Mouse (Mus musculus) embryonic facial prominence, embryonic 12.5 days (tissue): ENCODE results near the gene Slc43a1. TPM values are rescaled to one million over a fixed set of nuclear protein-coding genes. Genes with fewer than 3 reads are reported as not detected.
A peak's percentile ranks its signal among the peaks of the same experiment; 100 is the strongest.
"Not testable (repeated sequence)": the region's sequence is repeated elsewhere in the genome, so short reads cannot be mapped to it uniquely, and the experiment has no call there.

ENCODE experiments used
- ATAC-seq: fragments of 200-750 bp; cut with Nextera tagmentation; 2 replicates; pipeline ENCODE4 v1.8.0; 2017; ENCODE audit not compliant: insufficient number of reproducible peaks, insufficient read depth, low FRiP score, low TSS enrichment
- H3K27ac ChIP-seq: fragments of 300-500 bp; sonication (generic); 2 replicates; pipeline ENCODE4 v1.5.1; 2016; ENCODE audit warnings: mild to moderate bottlenecking
- H3K27me3 ChIP-seq: fragments of 300-500 bp; sonication (generic); 2 replicates; pipeline ENCODE4 v1.6.1; 2016; ENCODE audit warnings: mild to moderate bottlenecking, moderate library complexity
- H3K36me3 ChIP-seq: fragments of 300-500 bp; sonication (generic); 2 replicates; pipeline ENCODE4 v1.6.1; 2016; ENCODE audit warnings: mild to moderate bottlenecking
- H3K4me1 ChIP-seq: fragments of 300-500 bp; sonication (generic); 2 replicates; pipeline ENCODE4 v1.6.1; 2016
- H3K4me2 ChIP-seq: fragments of 300-500 bp; sonication (generic); replicated peaks from 2 replicates; pipeline ENCODE4 v1.6.1; 2016; ENCODE audit warnings: mild to moderate bottlenecking, moderate library complexity
- H3K4me3 ChIP-seq: fragments of 300-500 bp; sonication (generic); 2 replicates; pipeline ENCODE4 v1.5.1; 2016; ENCODE audit warnings: mild to moderate bottlenecking
- H3K9ac ChIP-seq: fragments of 300-500 bp; sonication (generic); 2 replicates; pipeline ENCODE4 v1.6.1; 2016; ENCODE audit warnings: mild to moderate bottlenecking, moderate library complexity
- H3K9me3 ChIP-seq: fragments of 300-500 bp; sonication (generic); 2 replicates; pipeline ENCODE4 v1.6.1; 2016; ENCODE audit warnings: mild to moderate bottlenecking, moderate library complexity
- WGBS: fragments of 180-500 bp; shearing (Covaris S2); methylation state at CpG from one replicate; pipeline ENCODE4 v1.1.7; 2016; 5-methylcytosine and 5-hydroxymethylcytosine counted together
- polyA plus RNA-seq: library from polyadenylated mRNA; unstranded; fragments of >200 nt; fragmentation: Nextera tagmentation; extraction: Ambion mirVana; gene quantifications from 2 replicates; pipeline ENCODE4 v1.2.1, GENCODE M21; 2016

Slc43a1 gene
- polyA plus RNA-seq, 1 experiment from 2014 or later, result 19.0 TPM

- H3K4me3 ChIP-seq, result peak overlapping the region; percentile 63
- H3K4me1 ChIP-seq, result peaks cover 42% of the 10 kb centered on the region
- no peak overlapping the region for H3K27ac ChIP-seq
- WGBS, result 0% methylated on average over 33 of the region's 39 CpGs
- peaks cover 83% of the 10 kb centered on the region for H3K27me3 ChIP-seq
- H3K9me3 ChIP-seq, result no peaks in the 10 kb centered on the region
- H3K4me2 ChIP-seq, result peak overlapping the region; percentile 81
- no peaks in the 10 kb centered on the region for H3K36me3 ChIP-seq
- H3K9ac ChIP-seq, result peak overlapping the region; percentile 16
- ATAC-seq, result 0 out of 2 replicates have a peak, but pooled peaks have one; percentile 3
These were observed 48.2 kb downstream of the Slc43a1 start for GRCm38 (mm10) chr2:84886821-84887281.

- Histone ChIP-seq H3K27ac (no peak overlapping the region), H3K36me3 (no peaks in the 10 kb centered on the region), H3K27me3 (peaks cover 76% of the 10 kb centered on the region), H3K9ac (peak overlapping the region; percentile 16), H3K4me1 (peaks cover 42% of the 10 kb centered on the region), H3K4me2 (peak overlapping the region; percentile 81), H3K9me3 (no peaks in the 10 kb centered on the region), H3K4me3 (peak overlapping the region; percentile 63)
- no peak for ATAC-seq
- under 1% methylated on average over 58 of the region's 58 CpGs for WGBS
These were observed 49.0 kb downstream of the Slc43a1 start for GRCm38 (mm10) chr2:84887411-84888271.

- WGBS, result 1% methylated on average over 28 of the region's 28 CpGs
- Histone ChIP-seq H3K4me3 (peak overlapping the region; percentile 19), H3K27me3 (peaks cover 65% of the 10 kb centered on the region), H3K4me2 (peak overlapping the region; percentile 81), H3K36me3 (no peaks in the 10 kb centered on the region), H3K4me1 (peaks cover 30% of the 10 kb centered on the region), H3K9me3 (no peaks in the 10 kb centered on the region), H3K9ac (no peak overlapping the region), H3K27ac (no peak overlapping the region)
- ATAC-seq, result no peak
These were observed 50.1 kb downstream of the Slc43a1 start for GRCm38 (mm10) chr2:84888657-84889315.

- peak overlapping the region; percentile 81 for H3K4me2 ChIP-seq
- peak overlapping the region; percentile 19 for H3K4me3 ChIP-seq
- no peaks in the 10 kb centered on the region for H3K9me3 ChIP-seq
- peaks cover 58% of the 10 kb centered on the region for H3K27me3 ChIP-seq
- no peak overlapping the region for H3K27ac ChIP-seq
- no peak overlapping the region for H3K9ac ChIP-seq
- no peak for ATAC-seq
- peaks cover 28% of the 10 kb centered on the region for H3K4me1 ChIP-seq
- WGBS, result 13% methylated on average over 14 of the region's 14 CpGs
- no peaks in the 10 kb centered on the region for H3K36me3 ChIP-seq
These were observed 50.8 kb downstream of the Slc43a1 start for GRCm38 (mm10) chr2:84889316-84890044.

GRCm38 (mm10) chr2:84890045-84890340 is 51.3 kb downstream of the Slc43a1 start:
- no peak overlapping the region for H3K9ac ChIP-seq
- peaks cover 53% of the 10 kb centered on the region for H3K27me3 ChIP-seq
- no peaks in the 10 kb centered on the region for H3K36me3 ChIP-seq
- no peak overlapping the region for H3K27ac ChIP-seq
- peaks cover 28% of the 10 kb centered on the region for H3K4me1 ChIP-seq
- no peak overlapping the region for H3K4me2 ChIP-seq
- H3K9me3 ChIP-seq, result no peaks in the 10 kb centered on the region
- H3K4me3 ChIP-seq, result no peak overlapping the region
- 4% methylated on average over 5 of the region's 5 CpGs for whole genome bisulfite sequencing
- no peak for ATAC-seq

GRCm38 (mm10) chr2:84893359-84893758 is 54.7 kb downstream of the Slc43a1 start:
- no peaks in the 10 kb centered on the region for H3K36me3 ChIP-seq
- no peaks in the 10 kb centered on the region for H3K9me3 ChIP-seq
- H3K9ac ChIP-seq, result no peak overlapping the region
- peaks cover 10% of the 10 kb centered on the region for H3K4me1 ChIP-seq
- no peak for ATAC-seq
- 35% methylated on average over 6 of the region's 6 CpGs for WGBS
- no peak overlapping the region for H3K4me2 ChIP-seq
- no peak overlapping the region for H3K27ac ChIP-seq
- peaks cover 19% of the 10 kb centered on the region for H3K27me3 ChIP-seq
- H3K4me3 ChIP-seq, result no peak overlapping the region

GRCm38 (mm10) chr2:84895495-84896198 is 57.0 kb downstream of the Slc43a1 start:
- no peaks in the 10 kb centered on the region for H3K36me3 ChIP-seq
- H3K4me1 ChIP-seq, result no peaks in the 10 kb centered on the region
- ATAC-seq, result no peak
- no peak overlapping the region for H3K27ac ChIP-seq
- H3K4me2 ChIP-seq, result no peak overlapping the region
- WGBS, result 69% methylated on average over 4 of the region's 4 CpGs
- H3K27me3 ChIP-seq, result 0 out of 2 replicates have a peak, but pooled peaks cover 5% of the 10 kb centered on the region
- no peaks in the 10 kb centered on the region for H3K9me3 ChIP-seq
- no peak overlapping the region for H3K9ac ChIP-seq
- H3K4me3 ChIP-seq, result no peak overlapping the region

- not testable (repeated sequence) for H3K36me3 ChIP-seq, H3K27me3 ChIP-seq, H3K4me3 ChIP-seq, ATAC-seq, H3K9me3 ChIP-seq, H3K9ac ChIP-seq, H3K4me1 ChIP-seq, H3K4me2 ChIP-seq, H3K27ac ChIP-seq
- 96% methylated on average over 6 of the region's 6 CpGs for WGBS
These were observed 58.0 kb downstream of the Slc43a1 start for GRCm38 (mm10) chr2:84896686-84897085.

GRCm38 (mm10) chr2:84912722-84913121 is 74.1 kb downstream of the Slc43a1 start:
- Histone ChIP-seq H3K4me3 (no peak overlapping the region), H3K4me1 (no peaks in the 10 kb centered on the region), H3K4me2 (no peak overlapping the region), H3K27me3 (no peaks in the 10 kb centered on the region), H3K36me3 (no peaks in the 10 kb centered on the region), H3K9ac (no peak overlapping the region), H3K9me3 (no peaks in the 10 kb centered on the region), H3K27ac (no peak overlapping the region)
- 28% methylated on average over 3 of the region's 3 CpGs for WGBS
- no peak for ATAC-seq
